Comparison of ENCODE assay signal across 15 mouse cellular contexts in the genomic region with DNA sequence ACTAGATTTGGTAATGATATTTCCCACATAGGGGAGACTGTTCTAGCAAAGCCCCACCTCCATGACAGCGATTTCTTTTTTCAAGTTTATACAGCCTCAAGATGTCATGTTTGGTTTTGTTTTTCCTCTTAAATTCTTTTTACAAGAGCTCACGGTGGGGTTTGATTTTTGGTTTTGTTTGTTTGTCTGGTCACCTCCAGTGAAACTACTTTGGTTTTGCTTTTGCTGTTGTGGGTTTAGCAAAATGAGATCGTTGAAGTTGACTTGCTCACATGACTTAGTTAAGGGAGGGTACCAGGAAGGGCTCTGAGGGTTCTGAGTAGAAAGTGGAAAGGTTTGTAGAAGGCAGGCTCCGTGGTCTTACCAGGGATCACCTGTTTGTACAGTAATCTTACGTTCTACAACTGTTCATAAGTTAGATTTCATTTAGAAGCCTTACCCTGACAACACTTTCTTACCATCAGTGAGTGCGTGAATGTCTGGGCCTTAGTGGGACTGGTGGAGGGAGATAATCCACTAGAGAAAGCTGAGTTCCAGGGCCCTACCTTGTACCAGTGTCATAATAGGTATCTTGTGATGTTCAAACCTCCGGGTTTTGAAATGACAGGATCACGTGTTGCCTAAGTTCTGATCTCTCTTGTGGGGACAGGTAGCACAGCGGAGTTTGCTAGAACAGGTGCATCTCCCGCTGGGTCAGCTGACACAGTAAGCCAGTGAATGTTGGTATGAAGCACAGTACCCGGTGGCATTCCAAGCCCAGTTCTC.
DNase-seq lines count a peak whose midpoint lies in the region; ATAC-seq lines count a peak whose summit lies in the region.
"Had no signal": no experiment of that assay in that cellular context is flagged by ENCODE, and none has a peak within 500 bp of the region (broad histone marks: within the 10 kb centered on the region; RNA-seq: fewer than 3 reads in every experiment).

No protein-coding gene starts in this region.

- H3K27ac ChIP-seq in heart, embryonic 15.5 days, result 0 out of 2 replicates have a peak overlapping the region, but pooled peaks have one; percentile 67
- H3K27ac ChIP-seq: intestine, embryonic 15.5 days; liver, embryonic 13.5 days had no signal

- no peaks in the 10 kb centered on the region for H3K36me3 ChIP-seq in heart, embryonic 15.5 days
- H3K36me3 ChIP-seq: embryonic facial prominence, embryonic 10.5 days; intestine, embryonic 15.5 days; liver, embryonic 13.5 days; midbrain, embryonic 12.5 days had no signal

- no peak overlapping the region for H3K4me3 ChIP-seq in heart, embryonic 15.5 days
- H3K4me3 ChIP-seq: embryonic facial prominence, embryonic 10.5 days; intestine, embryonic 15.5 days; liver, embryonic 13.5 days; midbrain, embryonic 12.5 days had no signal

- no peak for DNase-seq in heart, postnatal 25 days (ENCODE audit: low spot score)
- peak; percentile 5 to 20 for DNase-seq in right cerebral cortex, postnatal 10 days (ENCODE audit: low spot score in 2 of 2)
- no peak for DNase-seq in right cerebral cortex, postnatal 36 days (ENCODE audit: low spot score in 2 of 2)
- no peak for DNase-seq in Muller cell, postnatal 12 days (ENCODE audit: inconsistent ontology term)
- DNase-seq: adrenal gland, postnatal 10 days; cerebellum, postnatal 14 days; left cerebral cortex, postnatal 4 days; liver, embryonic 13.5 days; retina, postnatal 1 day had no signal

- peaks cover 37% of the 10 kb centered on the region for H3K4me1 ChIP-seq in heart, embryonic 15.5 days (replicated peaks)
- H3K4me1 ChIP-seq: liver, embryonic 13.5 days had no signal

- intact Hi-C loops in heart, postnatal 25 days (cut with DNase I), result loop anchor here (2.0 to 5.0 kb wide), 3 partner anchors 25 to 76 kb away; no protein-coding TSS in a partner anchor

- no peaks in the 10 kb centered on the region for H3K9me3 ChIP-seq in heart, embryonic 15.5 days (replicated peaks)
- H3K9me3 ChIP-seq: embryonic facial prominence, embryonic 10.5 days; intestine, embryonic 15.5 days; liver, embryonic 13.5 days; midbrain, embryonic 12.5 days had no signal

- no peak for ATAC-seq in heart, embryonic 15.5 days (replicated peaks; ENCODE audit: insufficient number of reproducible peaks, insufficient read depth, low FRiP score, low read depth)
- peak; percentile 65 for ATAC-seq in activated CD4-positive, CD25-positive, alpha-beta regulatory T cell, adult 4 months
- no peak for ATAC-seq in megakaryocyte-erythroid progenitor cell, adult 5-6 weeks (replicated peaks; ENCODE audit: low FRiP score, low TSS enrichment, poor library complexity, severe bottlenecking)

- H3K9ac ChIP-seq in heart, embryonic 15.5 days, result no peak overlapping the region
- H3K9ac ChIP-seq: intestine, embryonic 15.5 days; liver, embryonic 13.5 days; midbrain, embryonic 12.5 days had no signal

- no peaks in the 10 kb centered on the region for H3K27me3 ChIP-seq in heart, embryonic 15.5 days
- H3K27me3 ChIP-seq: intestine, embryonic 15.5 days; liver, embryonic 13.5 days had no signal

- 87% methylated on average over 11 of the region's 11 CpGs for WGBS in heart, embryonic 15.5 days

- H3K4me2 ChIP-seq in heart, embryonic 15.5 days, result no peak overlapping the region
- H3K4me2 ChIP-seq: intestine, embryonic 15.5 days; liver, embryonic 13.5 days; midbrain, embryonic 12.5 days had no signal

Comparison
In these comparisons a context has a peak if more than half of its experiments do, and no peak if none do; other contexts are left out.
1. DNase-seq: peak in right cerebral cortex, postnatal 10 days (2 of 2); none in heart, postnatal 25 days (single experiment), right cerebral cortex, postnatal 36 days (0 of 2) and Muller cell, postnatal 12 days (single experiment).